Mouse (Mus musculus): ENCODE data around the gene Il11ra1. TPM values are rescaled to one million over a fixed set of nuclear protein-coding genes. Genes with fewer than 3 reads are reported as not detected.

Gene Il11ra1
- polyA plus RNA-seq, 1 experiment from 2014 or later = 111 TPM

DNA sequence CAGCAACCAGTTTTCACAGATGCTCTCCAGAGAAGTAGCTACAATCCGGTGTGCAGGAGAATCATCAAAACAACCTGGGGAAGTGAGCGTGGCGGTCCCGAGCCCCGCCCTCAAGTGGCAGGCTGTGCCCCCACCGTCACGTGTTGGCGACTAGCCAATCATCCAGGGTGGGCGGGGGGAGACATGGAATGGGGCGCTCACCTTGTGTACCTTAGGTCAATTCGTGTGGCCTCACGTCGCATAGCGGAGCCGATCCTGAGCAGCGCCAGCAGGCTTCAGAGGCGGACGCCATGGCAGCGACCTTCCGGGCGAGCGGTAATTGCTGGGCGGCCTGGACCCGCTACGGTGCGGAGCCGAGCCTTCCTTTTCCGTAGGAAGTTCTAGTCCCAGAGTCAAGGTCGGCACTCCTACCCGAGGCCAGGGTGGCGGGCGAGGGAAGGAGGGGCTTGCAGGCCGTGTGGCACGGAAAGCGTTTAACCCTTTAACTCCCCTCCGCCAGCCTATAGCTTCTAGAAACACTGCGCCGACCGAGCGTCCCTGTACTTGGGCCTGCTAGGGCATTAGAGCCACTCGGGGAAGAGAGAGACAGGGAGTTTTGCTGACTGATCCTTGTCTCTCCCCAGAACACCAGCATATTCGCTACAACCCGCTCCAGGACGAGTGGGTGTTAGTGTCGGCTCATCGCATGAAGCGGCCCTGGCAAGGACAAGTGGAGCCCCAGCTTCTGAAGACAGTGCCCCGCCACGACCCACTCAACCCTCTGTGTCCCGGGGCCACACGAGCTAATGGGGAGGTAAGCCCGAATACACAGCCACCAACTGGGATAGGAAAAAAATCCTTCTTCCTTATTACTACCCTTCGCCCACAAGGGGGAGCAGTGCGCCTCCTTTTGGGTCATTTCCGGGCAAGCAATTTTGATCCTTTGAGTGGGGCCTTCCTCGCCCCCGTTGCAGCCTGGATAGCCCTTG lies 55.8 kb downstream of the Il11ra1 start, which contains the start of gene Sigmar1:
TSS of gene Sigmar1 (minus strand) at position 820 of the 968 bp plus-strand sequence.
- peak within 1 kb of the TSS; percentile 95 for H3K27ac ChIP-seq (ENCODE audit: low read length)
- no peaks in the 10 kb centered on the region for H3K27me3 ChIP-seq (ENCODE audit: control insufficient read depth, insufficient read depth, low read depth, low read length)
- H3K9me3 ChIP-seq (ENCODE audit: control insufficient read depth, low read length) = no peaks in the 10 kb centered on the region
- H3K36me3 ChIP-seq (ENCODE audit: control insufficient read depth, insufficient read depth, low read length) = no peaks in the 10 kb centered on the region
- H3K9ac ChIP-seq (ENCODE audit: low read length) = peak within 1 kb of the TSS; percentile 86
- peaks cover 18% of the 10 kb centered on the region for H3K4me1 ChIP-seq (replicated peaks; ENCODE audit: control insufficient read depth, insufficient read depth, low read length)
- peak within 1 kb of the TSS; percentile 79 for H3K4me3 ChIP-seq (ENCODE audit: low read length)
- peak; percentile 71 for ATAC-seq (ENCODE audit: low read depth)
- WGBS = under 1% methylated on average over 57 of the region's 57 CpGs
- H3K4me2 ChIP-seq (ENCODE audit: low read depth, low read length) = peak within 1 kb of the TSS; percentile 93

DNA sequence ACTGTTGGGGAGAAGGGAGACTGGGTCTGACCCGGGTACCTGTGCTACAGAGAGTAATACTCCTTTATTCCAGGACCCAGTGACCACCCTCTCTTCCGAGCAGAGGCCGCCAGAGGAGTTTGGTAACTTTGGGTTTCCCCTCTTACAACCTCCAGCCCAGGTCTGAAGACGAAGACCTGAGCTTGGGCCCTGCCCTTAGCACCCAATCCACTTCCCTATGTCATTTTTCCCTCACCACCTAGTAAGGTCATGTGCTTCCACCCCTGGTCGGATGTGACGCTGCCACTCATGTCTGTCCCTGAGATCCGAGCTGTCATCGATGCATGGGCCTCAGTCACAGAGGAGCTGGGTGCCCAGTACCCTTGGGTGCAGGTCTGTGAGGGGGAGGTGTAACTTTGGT lies 56.7 kb downstream of the Il11ra1 start:
- peaks cover 26% of the 10 kb centered on the region for H3K4me1 ChIP-seq (replicated peaks; ENCODE audit: control insufficient read depth, insufficient read depth, low read length)

DNA sequence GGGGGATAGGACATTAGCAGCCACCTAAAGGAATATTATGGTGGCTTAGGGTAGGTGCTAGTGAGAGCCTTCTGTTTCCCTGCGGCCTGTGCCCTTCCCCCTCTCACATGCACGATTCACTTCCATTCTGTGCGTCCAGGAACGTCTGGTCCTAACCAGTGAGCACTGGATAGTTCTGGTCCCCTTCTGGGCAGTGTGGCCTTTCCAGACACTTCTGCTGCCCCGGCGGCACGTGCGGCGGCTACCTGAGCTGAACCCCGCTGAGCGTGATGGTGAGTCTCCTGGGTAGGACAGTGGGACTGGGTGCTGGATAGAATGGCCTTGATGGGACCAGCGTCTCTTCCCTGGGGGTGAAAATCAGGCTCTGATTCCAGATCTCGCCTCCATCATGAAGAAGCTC lies 57.5 kb downstream of the Il11ra1 start:
- no peak overlapping the region for H3K4me3 ChIP-seq (ENCODE audit: low read length)
- ATAC-seq (ENCODE audit: low read depth) = no peak
- H3K27me3 ChIP-seq (ENCODE audit: control insufficient read depth, insufficient read depth, low read depth, low read length) = no peaks in the 10 kb centered on the region
- H3K36me3 ChIP-seq (ENCODE audit: control insufficient read depth, insufficient read depth, low read length) = no peaks in the 10 kb centered on the region
- WGBS = 90% methylated on average over 13 of the region's 13 CpGs
- no peak overlapping the region for H3K4me2 ChIP-seq (ENCODE audit: low read depth, low read length)
- peaks cover 33% of the 10 kb centered on the region for H3K4me1 ChIP-seq (replicated peaks; ENCODE audit: control insufficient read depth, insufficient read depth, low read length)
- H3K9me3 ChIP-seq (ENCODE audit: control insufficient read depth, low read length) = no peaks in the 10 kb centered on the region
- H3K9ac ChIP-seq (ENCODE audit: low read length) = no peak overlapping the region
- no peak overlapping the region for H3K27ac ChIP-seq (ENCODE audit: low read length)

More for the DNA sequence above, 56.7 kb downstream of the Il11ra1 start:
- peak overlapping the region; percentile 86 for H3K9ac ChIP-seq (ENCODE audit: low read length)
- H3K36me3 ChIP-seq (ENCODE audit: control insufficient read depth, insufficient read depth, low read length) = no peaks in the 10 kb centered on the region
- H3K4me3 ChIP-seq (ENCODE audit: low read length) = peak overlapping the region; percentile 79
- no peaks in the 10 kb centered on the region for H3K9me3 ChIP-seq (ENCODE audit: control insufficient read depth, low read length)
- no peaks in the 10 kb centered on the region for H3K27me3 ChIP-seq (ENCODE audit: control insufficient read depth, insufficient read depth, low read depth, low read length)
- 70% methylated on average over 8 of the region's 8 CpGs for WGBS
- no peak for ATAC-seq (ENCODE audit: low read depth)
- H3K4me2 ChIP-seq (ENCODE audit: low read depth, low read length) = peak overlapping the region; percentile 93
- H3K27ac ChIP-seq (ENCODE audit: low read length) = peak overlapping the region; percentile 95; the same call in 1 of the 2 replicates

DNA sequence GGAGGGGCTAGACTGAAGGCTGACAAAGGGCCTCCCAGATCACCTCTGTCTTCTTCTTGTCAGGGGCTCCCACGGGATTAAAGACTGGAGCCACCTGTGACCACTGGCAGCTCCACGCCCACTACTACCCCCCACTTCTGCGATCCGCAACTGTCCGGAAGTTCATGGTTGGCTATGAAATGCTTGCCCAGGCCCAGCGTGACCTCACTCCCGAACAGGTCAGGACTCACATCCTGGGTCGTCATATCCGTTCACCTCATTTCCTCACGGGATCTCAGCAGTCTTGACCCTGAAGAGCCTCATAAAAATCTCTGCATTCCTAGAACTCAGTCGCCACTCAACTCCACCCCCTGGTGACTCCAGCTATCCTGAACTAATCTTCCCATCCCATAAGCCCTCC lies 58.2 kb downstream of the Il11ra1 start:
- Histone ChIP-seq H3K27me3 (ENCODE audit: control insufficient read depth, insufficient read depth, low read depth, low read length) (no peaks in the 10 kb centered on the region), H3K4me2 (ENCODE audit: low read depth, low read length) (no peak overlapping the region), H3K9ac (ENCODE audit: low read length) (no peak overlapping the region), H3K9me3 (ENCODE audit: control insufficient read depth, low read length) (no peaks in the 10 kb centered on the region), H3K36me3 (ENCODE audit: control insufficient read depth, insufficient read depth, low read length) (no peaks in the 10 kb centered on the region), H3K4me1 (replicated peaks; ENCODE audit: control insufficient read depth, insufficient read depth, low read length) (peaks cover 38% of the 10 kb centered on the region), H3K27ac (ENCODE audit: low read length) (no peak overlapping the region), H3K4me3 (ENCODE audit: low read length) (no peak overlapping the region)
- 78% methylated on average over 11 of the region's 11 CpGs for WGBS
- ATAC-seq (ENCODE audit: low read depth) = no peak

DNA sequence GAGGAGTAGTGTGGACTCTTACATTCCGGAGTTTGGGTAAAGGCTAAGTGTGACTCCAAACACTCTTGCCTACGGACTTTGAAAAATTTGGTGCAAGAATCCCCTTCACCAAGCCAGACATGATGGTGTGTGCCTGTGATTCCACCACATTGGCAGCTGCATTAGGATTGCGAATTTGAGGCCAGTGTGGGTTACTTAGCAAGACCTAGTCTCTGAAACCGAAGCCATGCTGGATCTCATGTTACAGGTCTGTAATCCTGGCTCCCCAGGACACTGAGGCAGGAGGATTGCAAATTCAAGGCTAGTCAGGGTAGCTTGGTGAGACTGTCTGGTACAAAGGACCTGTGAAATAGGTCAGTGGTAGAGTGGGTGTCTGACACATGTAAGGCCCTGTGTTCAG lies 58.9 kb downstream of the Il11ra1 start:
- 86% methylated on average over 4 of the region's 4 CpGs for WGBS
- ATAC-seq (ENCODE audit: low read depth) = no peak
- no peaks in the 10 kb centered on the region for H3K27me3 ChIP-seq (ENCODE audit: control insufficient read depth, insufficient read depth, low read depth, low read length)
- no peak overlapping the region for H3K27ac ChIP-seq (ENCODE audit: low read length)
- no peaks in the 10 kb centered on the region for H3K9me3 ChIP-seq (ENCODE audit: control insufficient read depth, low read length)
- peaks cover 38% of the 10 kb centered on the region for H3K4me1 ChIP-seq (replicated peaks; ENCODE audit: control insufficient read depth, insufficient read depth, low read length)
- no peak overlapping the region for H3K9ac ChIP-seq (ENCODE audit: low read length)
- no peak overlapping the region for H3K4me3 ChIP-seq (ENCODE audit: low read length)
- no peak overlapping the region for H3K4me2 ChIP-seq (ENCODE audit: low read depth, low read length)
- no peaks in the 10 kb centered on the region for H3K36me3 ChIP-seq (ENCODE audit: control insufficient read depth, insufficient read depth, low read length)

DNA sequence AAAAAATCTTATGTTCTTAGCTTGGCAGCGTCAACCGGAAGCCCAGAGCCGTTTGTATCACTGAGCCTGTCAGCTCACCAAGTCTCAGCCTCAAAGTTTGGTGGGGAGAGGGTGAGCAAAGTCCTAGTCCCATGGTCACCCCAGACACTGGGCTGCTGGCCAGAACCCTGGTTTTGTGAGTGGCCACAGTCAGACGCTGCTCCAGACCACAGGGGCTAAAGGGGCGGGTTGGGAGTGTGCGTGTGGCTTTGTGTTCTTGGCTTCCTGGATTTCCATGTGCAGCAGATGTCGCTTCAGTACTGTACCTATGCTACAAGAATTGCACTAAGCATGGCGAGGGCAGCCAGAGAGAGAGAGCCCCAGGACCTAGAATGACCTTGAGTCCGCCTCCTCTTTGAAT lies 59.4 kb downstream of the Il11ra1 start:
- ATAC-seq (ENCODE audit: low read depth) = no peak
- Histone ChIP-seq H3K4me1 (replicated peaks; ENCODE audit: control insufficient read depth, insufficient read depth, low read length) (peaks cover 38% of the 10 kb centered on the region), H3K27me3 (ENCODE audit: control insufficient read depth, insufficient read depth, low read depth, low read length) (no peaks in the 10 kb centered on the region), H3K9ac (ENCODE audit: low read length) (no peak overlapping the region; the same call in 1 of the 2 replicates), H3K4me3 (ENCODE audit: low read length) (no peak overlapping the region), H3K27ac (ENCODE audit: low read length) (peak overlapping the region; percentile 94), H3K36me3 (ENCODE audit: control insufficient read depth, insufficient read depth, low read length) (no peaks in the 10 kb centered on the region), H3K4me2 (ENCODE audit: low read depth, low read length) (no peak overlapping the region), H3K9me3 (ENCODE audit: control insufficient read depth, low read length) (no peaks in the 10 kb centered on the region)
- 68% methylated on average over 9 of the region's 9 CpGs for WGBS

DNA sequence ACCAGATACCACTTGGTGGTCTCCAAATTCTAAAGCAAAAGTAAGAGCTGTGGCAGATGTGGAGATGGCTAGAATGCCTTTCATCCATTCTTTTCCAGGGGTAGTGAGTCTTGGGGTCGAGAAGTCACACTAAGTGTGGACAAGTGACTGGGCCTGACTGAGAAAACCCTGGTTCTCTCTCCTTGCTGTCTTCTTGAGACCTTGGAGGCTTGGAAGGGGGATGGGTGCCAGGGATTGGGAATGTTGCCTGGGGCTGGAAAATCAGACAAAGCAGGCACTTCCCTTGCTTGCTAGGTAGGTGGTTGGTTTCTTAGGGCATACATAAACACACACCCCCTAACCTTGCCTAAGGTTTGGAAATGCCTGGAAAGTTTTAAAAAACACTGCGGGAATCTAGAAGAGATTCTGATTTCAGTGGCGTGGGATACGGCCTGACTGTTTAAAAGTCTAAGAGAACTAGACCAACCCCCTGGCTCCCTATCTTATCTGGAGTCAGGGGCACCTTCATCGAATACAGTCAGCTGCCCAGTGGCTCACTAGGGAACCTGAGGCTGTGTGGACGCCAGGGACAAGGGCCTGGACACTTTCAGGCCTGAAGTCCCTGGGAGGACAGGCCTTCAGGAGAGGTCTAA lies 60.0 kb downstream of the Il11ra1 start:
- Histone ChIP-seq H3K4me2 (ENCODE audit: low read depth, low read length) (peak overlapping the region; percentile 74), H3K36me3 (ENCODE audit: control insufficient read depth, insufficient read depth, low read length) (no peaks in the 10 kb centered on the region), H3K27me3 (ENCODE audit: control insufficient read depth, insufficient read depth, low read depth, low read length) (no peaks in the 10 kb centered on the region), H3K9me3 (ENCODE audit: control insufficient read depth, low read length) (no peaks in the 10 kb centered on the region), H3K4me1 (replicated peaks; ENCODE audit: control insufficient read depth, insufficient read depth, low read length) (peaks cover 36% of the 10 kb centered on the region), H3K4me3 (ENCODE audit: low read length) (peak overlapping the region; percentile 62), H3K9ac (ENCODE audit: low read length) (peak overlapping the region; percentile 68), H3K27ac (ENCODE audit: low read length) (peak overlapping the region; percentile 94)
- no peak for ATAC-seq (ENCODE audit: low read depth)
- whole genome bisulfite sequencing = 25% methylated on average over 6 of the region's 6 CpGs

DNA sequence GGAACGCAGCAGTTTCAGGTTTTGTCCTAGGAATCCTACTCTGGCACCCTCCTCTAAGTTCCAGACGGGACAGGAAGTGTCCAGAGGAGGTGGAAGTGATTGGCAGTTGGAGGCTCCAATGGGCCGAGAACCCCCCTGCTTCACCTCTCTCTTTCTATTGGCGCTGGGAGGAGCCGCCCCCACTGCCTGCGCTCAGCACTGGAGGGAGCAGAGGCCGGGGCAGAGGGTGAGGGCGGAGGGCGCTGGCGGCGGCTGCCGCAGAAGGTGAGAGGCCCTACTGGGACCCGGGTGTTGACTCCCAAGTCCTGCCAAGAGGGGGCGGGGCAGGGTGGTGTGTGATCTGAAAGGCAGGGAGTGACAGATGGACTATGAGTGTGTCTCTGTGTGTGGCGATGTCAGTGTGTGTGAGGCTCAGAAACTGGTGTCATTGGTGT lies 60.5 kb downstream of the Il11ra1 start:
- H3K27ac ChIP-seq (ENCODE audit: low read length) = peak overlapping the region; percentile 94
- WGBS = 0% methylated on average over 15 of the region's 15 CpGs
- peak; percentile 93 for ATAC-seq (ENCODE audit: low read depth)
- peak overlapping the region; percentile 74 for H3K4me2 ChIP-seq (ENCODE audit: low read depth, low read length)
- peak overlapping the region; percentile 68 for H3K9ac ChIP-seq (ENCODE audit: low read length)
- H3K9me3 ChIP-seq (ENCODE audit: control insufficient read depth, low read length) = no peaks in the 10 kb centered on the region
- H3K27me3 ChIP-seq (ENCODE audit: control insufficient read depth, insufficient read depth, low read depth, low read length) = no peaks in the 10 kb centered on the region
- H3K4me3 ChIP-seq (ENCODE audit: low read length) = peak overlapping the region; percentile 62
- no peaks in the 10 kb centered on the region for H3K36me3 ChIP-seq (ENCODE audit: control insufficient read depth, insufficient read depth, low read length)
- H3K4me1 ChIP-seq (replicated peaks; ENCODE audit: control insufficient read depth, insufficient read depth, low read length) = peaks cover 33% of the 10 kb centered on the region

DNA sequence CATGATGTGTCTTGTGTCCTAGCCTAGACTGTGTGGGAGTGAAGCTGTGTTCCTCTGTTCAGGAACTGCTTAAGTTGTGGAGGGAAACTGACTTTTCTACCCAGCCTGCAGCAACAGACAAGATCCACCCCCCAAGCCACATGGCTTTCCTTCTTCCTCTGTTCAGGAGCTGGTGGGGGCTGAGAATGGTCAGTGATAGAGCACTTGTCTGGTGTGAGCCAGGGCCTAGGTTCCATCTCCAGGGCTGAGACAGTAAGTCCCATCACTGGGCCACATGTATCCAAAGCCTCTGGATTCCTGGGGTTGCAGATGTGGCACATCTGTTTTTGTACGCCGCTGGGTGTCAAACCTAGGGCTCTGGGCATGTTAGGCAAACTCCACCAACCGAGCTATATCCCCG lies 61.1 kb downstream of the Il11ra1 start:
- Histone ChIP-seq H3K4me2 (ENCODE audit: low read depth, low read length) (peak overlapping the region; percentile 74), H3K27me3 (ENCODE audit: control insufficient read depth, insufficient read depth, low read depth, low read length) (no peaks in the 10 kb centered on the region), H3K9ac (ENCODE audit: low read length) (peak overlapping the region; percentile 68), H3K4me1 (replicated peaks; ENCODE audit: control insufficient read depth, insufficient read depth, low read length) (peaks cover 33% of the 10 kb centered on the region), H3K9me3 (ENCODE audit: control insufficient read depth, low read length) (no peaks in the 10 kb centered on the region), H3K4me3 (ENCODE audit: low read length) (peak overlapping the region; percentile 62), H3K27ac (ENCODE audit: low read length) (peak overlapping the region; percentile 94), H3K36me3 (ENCODE audit: control insufficient read depth, insufficient read depth, low read length) (no peaks in the 10 kb centered on the region)
- WGBS = 49% methylated on average over 4 of the region's 4 CpGs
- peak; percentile 16; the same call in 1 of the 2 replicates for ATAC-seq (ENCODE audit: low read depth)

Data from lung, embryonic 16.5 days (tissue).